Mouse (Mus musculus) fat pad, adult 2 months (tissue): Measurements from ENCODE around the gene Prss50.

ENCODE experiments used
- DNase-seq: peaks from one replicate; pipeline ENCODE4 v3.0.0-alpha.2; 2011; ENCODE audit warnings: low read depth, low spot score; ENCODE audit errors: extremely low read depth

Gene Prss50

GRCm38 (mm10) chr9:110873681-110874659, 16.2 kb downstream of the Prss50 start:
- DNase-seq, result no peak

DNA sequence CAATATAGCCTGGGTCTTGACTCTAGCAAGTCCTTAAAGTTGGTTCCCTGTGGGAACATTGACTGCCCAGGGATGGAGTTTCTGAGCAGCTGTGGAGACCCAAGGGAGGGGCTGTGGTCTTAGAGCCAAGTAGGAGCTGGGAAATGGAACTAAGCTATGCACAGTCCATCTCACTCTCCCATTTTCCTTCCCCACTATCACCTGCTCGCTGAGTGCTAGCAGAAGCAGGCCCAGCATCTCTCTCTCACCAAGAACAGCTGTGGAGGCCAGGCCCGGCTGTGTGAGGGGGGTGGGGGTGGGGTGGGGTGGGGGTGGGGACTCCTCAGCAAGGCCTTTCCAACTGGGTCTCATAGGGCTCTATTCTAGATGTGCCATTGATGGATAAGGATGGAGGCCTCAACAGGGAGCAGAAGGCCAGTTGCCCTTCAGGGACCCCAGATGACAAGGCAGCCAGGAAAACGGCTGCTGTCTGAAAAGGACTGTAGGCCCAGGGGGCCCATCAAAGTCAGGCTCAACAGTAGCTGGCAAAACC, 17.0 kb downstream of the Prss50 start:
- DNase-seq, result no peak

DNA sequence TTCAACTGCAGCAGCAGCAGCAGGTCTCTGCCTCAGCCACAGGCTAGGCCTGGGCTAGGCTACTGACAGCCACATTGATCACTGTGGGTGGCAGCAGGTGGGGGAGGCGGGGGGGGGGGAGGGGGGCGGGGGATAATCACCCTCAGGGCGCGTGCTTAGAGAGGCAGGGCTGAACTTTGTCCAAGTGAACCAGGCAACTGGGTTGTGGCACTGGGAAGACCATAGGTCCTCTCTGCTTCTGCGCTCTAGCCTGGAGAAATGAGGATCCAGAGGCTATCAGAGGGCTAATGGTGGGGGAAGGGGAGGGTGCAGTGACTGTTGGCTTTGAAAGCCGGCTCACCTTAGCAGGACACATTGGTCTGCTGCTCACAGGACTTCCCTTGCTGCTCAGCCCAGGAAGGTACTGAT, 17.5 kb downstream of the Prss50 start:
- DNase-seq, result no peak

GRCm38 (mm10) chr9:110877353-110877752, 19.6 kb downstream of the Prss50 start:
- peak; percentile 34 for DNase-seq

DNA sequence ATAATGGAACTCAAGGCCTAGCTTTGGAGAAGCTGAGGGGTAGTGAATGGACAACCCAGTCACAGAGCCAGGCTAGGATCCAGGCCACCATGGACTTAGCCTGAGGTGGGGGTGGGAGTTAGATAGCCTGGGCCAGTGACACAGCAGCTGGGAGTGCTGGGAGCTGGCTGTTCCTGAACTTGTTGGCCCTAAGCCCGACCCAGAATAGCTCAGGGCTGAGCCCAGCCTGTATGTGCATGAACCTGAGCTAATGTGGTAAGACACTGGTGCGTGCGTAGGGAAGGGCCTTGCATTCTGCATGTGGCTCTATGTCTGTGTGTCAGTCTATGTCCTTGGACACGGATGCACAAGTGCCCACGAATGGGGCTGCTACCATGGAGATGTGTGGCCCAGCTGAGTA, 20.1 kb downstream of the Prss50 start:
- DNase-seq, result peak; percentile 79

DNA sequence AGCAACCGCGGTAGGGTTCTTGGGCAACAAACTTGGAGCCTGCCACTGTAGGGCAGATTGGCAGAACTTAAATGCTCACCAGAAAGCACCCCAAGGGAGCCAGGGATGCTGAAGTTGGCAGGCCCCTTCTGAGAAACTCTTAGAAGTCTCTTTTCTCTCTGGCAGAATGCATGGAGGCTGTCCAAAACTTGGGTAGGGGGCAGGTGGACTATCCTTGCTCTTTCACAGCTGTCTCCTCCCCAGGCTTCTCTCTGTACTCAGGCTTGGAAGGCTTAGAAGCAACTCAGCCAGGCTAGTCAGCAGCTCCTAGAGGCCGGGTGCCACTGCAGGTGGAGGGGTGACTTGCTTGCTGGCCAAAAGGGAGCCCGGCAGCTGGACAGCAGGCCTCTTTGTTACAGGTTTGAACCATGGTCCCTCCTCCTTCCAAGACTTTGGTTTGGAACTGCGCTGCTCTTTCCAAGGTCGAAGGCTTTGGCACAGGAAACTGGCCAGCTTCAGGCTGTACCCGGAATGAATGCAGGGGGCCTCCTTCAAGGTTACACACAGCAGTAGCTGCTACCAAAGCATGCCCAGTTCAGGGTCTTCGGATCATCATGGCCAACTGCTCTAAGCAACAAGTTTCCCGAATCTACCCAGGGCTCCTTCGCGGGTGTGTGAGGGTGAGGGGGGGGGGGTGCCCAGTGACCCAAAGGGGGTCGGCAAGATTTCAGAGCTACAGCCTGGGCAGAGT, 21.6 kb downstream of the Prss50 start, which contains the start of gene Als2cl:
TSS of gene Als2cl (plus strand) at position 680 of the 730 bp plus-strand sequence.
- no peak for DNase-seq

- DNase-seq, result no peak
Observed at GRCm38 (mm10) chr9:110879998-110880561, 22.3 kb downstream of the Prss50 start, which contains the start of gene Tmie. Gene Tmie (minus strand): TSS chr9:110880113.

GRCm38 (mm10) chr9:110880772-110881171, 23.0 kb downstream of the Prss50 start:
- DNase-seq, result no peak

- DNase-seq, result no peak
Observed at GRCm38 (mm10) chr9:110881953-110882352, 24.2 kb downstream of the Prss50 start.

DNA sequence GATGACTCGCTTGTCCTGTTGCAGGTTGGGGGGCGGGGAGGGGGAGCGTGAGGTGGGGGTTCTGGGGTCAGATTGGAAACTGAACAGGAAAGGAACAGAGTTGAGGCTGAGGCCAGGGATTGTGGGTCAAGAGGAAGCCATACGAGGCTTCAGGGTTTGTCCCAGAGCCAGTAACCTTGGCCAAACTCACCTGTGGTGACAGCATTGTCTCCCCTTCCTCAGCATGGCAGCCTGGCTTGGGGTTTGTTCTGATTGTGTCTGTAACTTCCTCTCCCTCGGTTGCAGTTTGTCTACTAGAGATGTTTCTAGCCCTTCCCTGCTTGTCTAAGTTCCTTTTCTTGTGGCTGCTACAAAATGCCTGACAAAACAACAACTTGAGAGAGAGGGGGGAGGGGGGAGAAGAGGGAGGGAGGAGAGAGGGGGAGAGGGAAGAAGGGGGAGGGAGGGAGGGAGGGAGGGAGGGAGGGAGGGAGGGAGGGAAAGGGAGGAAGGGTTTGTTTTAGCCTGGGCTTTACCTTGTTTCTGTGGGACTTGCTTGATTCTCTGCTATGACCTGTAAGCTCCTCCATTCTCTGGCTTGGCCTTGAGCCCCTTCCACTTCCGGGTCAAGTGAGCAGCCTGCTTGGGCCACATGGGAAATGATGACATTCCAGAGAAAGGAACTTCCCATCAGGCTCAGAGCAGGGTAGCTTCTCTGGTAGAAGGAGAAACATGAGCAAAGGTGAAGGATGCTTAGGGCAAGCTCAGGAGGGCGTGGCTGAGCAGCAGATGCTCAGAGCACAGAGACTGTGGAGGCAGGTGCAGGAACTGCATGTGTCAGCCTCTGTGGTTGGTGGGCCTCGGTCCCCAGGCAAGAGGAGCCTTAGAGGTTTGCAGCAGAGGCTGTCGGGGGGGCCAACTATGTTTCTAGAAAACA, 29.9 kb downstream of the Prss50 start:
- no peak for DNase-seq

DNA sequence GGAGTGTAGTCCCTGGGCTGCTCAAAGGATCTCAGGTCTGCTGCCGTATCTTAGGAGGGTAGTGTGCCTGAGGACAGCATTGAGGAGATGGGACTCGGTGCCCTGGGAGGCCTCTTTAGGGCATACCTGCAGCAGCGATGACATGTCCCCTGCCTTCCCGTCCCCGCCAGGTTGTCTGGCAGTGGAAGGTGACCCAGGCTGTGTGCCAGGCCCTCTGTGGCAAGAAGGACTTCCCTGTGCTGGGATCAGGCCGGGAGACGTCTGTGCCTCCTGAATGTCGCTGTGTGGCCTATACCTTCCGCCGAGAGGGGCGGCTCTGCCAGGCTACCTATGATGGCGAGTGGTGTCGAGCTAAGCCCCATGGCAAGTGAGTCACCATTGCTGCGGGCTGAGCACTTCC, 31.2 kb downstream of the Prss50 start:
- DNase-seq, result no peak

GRCm38 (mm10) chr9:110890026-110890783, 32.4 kb downstream of the Prss50 start:
- no peak for DNase-seq

DNA sequence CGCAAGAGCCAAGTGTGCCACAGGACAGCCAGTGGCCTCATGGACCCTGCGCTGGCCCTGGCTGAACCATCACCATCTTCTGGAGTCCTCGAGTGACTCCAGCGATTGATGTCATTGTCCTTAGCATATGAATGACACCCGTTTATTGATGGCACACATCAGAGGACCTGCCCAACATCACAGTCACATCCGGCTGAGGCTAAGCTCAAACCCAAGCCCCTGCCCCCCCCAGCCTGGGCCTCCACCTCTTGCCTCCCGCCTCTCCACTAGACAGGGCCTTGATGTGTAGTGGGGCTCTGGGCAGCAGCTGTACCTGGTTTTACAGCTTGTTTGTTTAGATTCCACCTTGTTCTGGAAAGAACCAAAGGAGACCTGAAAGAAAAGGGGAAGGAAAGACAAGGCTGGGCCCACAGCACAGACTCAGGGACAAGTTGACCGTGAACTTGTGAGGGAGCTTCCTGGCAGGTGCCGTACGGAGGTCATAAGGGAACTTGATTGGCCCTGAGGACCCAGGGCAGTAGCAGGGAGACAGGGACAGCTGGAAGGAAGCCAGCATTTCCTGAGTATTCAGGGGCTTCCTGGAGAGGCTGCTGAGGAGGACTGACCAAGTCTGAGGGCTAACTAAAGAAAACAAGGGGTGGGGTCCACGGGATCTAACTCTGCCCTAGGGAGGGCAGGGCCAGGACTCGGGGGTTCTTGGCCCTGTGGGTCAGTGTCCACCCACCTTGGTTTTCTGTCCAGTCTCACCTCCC, 33.5 kb downstream of the Prss50 start:
- no peak for DNase-seq

DNA sequence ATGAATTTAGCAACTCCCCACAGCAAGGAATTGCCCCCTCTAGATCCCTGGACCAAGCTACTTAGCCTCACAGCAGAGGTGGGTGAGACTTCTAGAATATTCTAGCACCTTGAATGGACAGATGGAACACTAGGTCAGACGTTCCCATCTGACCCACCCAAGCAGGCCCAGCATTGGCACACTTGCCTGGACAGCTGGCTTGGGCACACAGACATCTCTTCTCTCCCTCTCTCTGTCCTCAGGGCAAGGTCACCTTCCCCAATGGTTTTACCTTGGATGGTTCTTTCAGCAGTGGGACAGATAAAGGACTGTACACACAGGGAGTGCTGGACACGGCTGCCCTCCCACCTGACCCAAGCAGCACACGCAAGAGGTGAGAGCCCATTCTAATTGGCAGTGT, 34.8 kb downstream of the Prss50 start:
- DNase-seq, result no peak

DNA sequence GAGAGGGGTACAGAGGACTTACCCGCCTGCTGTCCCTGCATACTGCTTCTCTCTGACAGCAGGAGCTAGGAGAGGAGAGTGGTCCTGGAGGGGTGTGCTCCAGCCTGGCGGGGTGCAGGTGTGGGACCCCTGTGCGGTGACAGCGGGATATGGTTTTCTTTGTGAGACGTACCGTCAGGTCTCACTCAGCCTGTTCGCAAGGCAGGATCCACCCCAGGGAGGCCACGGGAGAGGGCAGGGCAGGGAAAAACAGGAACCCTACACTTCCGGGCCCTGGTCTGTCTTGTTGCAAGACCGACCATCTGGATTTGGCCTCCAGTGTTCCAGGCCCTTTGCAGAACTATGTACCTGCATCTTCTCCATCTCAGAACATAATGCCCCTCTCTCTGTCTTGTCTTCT, 35.7 kb downstream of the Prss50 start:
- no peak for DNase-seq

DNA sequence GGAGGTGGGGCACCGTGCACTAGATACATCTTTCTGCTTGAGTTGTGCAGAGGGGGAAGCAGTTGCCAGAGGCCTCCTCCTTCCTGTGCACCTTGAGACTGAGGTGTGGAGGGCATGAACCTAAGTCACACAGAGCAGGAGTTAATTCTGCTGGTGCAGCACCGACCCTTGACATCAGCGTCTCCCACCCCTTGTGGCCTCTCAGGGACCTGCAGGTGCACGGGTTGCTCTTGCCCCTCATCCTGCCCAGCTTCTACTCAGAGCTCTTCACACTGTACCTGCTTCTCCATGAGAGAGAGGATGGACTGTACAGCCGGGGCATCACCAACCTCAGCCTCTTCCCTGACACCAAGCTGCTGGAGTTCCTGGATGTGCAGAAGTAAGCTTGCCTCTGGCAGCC, 37.7 kb downstream of the Prss50 start:
- DNase-seq, result no peak

GRCm38 (mm10) chr9:110895994-110896393, 38.2 kb downstream of the Prss50 start:
- no peak for DNase-seq

DNA sequence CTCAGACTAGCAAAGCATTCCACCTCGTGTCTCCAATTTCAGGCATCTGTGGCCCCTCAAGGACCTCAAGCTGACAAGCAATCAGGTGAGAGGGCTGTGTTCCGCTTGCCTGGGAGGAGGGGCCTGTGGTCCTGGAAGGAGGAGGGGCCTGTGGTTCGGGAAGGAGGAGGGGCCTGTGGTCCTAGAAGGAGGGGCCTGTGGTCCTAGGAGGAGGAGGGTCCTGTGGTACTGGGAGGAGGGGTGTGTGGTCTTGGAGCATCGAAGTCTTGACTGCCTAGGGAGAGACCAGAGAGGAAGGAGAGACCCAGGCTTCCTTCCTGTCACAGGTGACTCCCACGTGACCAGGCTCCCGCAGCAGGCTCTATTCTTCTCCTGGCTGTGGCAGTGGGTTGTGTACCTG, 38.8 kb downstream of the Prss50 start:
- DNase-seq, result no peak
